Comparison of ENCODE assay signal across 21 mouse cellular contexts in genomic region chr15:101922296-101922695, GRCm38 (mm10). TPM values are rescaled to one million over a fixed set of nuclear protein-coding genes. Genes with fewer than 3 reads are reported as not detected.
ATAC-seq lines count a peak whose summit lies in the region.
"Had no signal": no experiment of that assay in that cellular context is flagged by ENCODE, and none has a peak within 500 bp of the region (broad histone marks: within the 10 kb centered on the region; RNA-seq: fewer than 3 reads in every experiment).

No protein-coding gene starts in this region.

- peak; percentile 19; the same call in 1 of the 2 replicates for ATAC-seq in liver, embryonic 16.5 days (ENCODE audit: low read depth)
- no peak for ATAC-seq in liver, embryonic 12.5 days
- no peak for ATAC-seq in megakaryocyte, adult 5-6 weeks (ENCODE audit: poor library complexity, severe bottlenecking)
- ATAC-seq: forebrain, embryonic 14.5 days; forebrain, embryonic 16.5 days had no signal

- H3K9ac ChIP-seq in liver, embryonic 16.5 days (ENCODE audit: low read depth, low read length): no peak overlapping the region
- H3K9ac ChIP-seq in liver, embryonic 12.5 days: no peak overlapping the region
- H3K9ac ChIP-seq: embryonic facial prominence, embryonic 13.5 days; embryonic facial prominence, embryonic 15.5 days; forebrain, embryonic 12.5 days had no signal

- WGBS in liver, embryonic 16.5 days (ENCODE audit: insufficient replicate concordance): 47% methylated on average over 2 of the region's 2 CpGs
- 63% methylated on average over 2 of the region's 2 CpGs for WGBS in liver, embryonic 12.5 days (ENCODE audit: insufficient replicate concordance)

- no peaks in the 10 kb centered on the region for H3K9me3 ChIP-seq in liver, embryonic 16.5 days (replicated peaks; ENCODE audit: control insufficient read depth, low read length)
- no peaks in the 10 kb centered on the region for H3K9me3 ChIP-seq in liver, embryonic 12.5 days (replicated peaks)
- H3K9me3 ChIP-seq in megakaryocyte, embryonic 14.5 days: no peaks in the 10 kb centered on the region
- H3K9me3 ChIP-seq: embryonic facial prominence, embryonic 13.5 days; embryonic facial prominence, embryonic 15.5 days; forebrain, embryonic 10.5 days; forebrain, embryonic 12.5 days had no signal

- no peak overlapping the region for H3K27ac ChIP-seq in liver, embryonic 16.5 days (ENCODE audit: low read length)
- no peak overlapping the region for H3K27ac ChIP-seq in liver, embryonic 12.5 days
- H3K27ac ChIP-seq: embryonic facial prominence, embryonic 13.5 days; embryonic facial prominence, embryonic 15.5 days; forebrain, embryonic 10.5 days; forebrain, embryonic 12.5 days had no signal

- H3K4me2 ChIP-seq in liver, embryonic 16.5 days (ENCODE audit: low read depth, low read length): no peak overlapping the region
- H3K4me2 ChIP-seq in liver, embryonic 12.5 days: no peak overlapping the region
- H3K4me2 ChIP-seq: embryonic facial prominence, embryonic 13.5 days; embryonic facial prominence, embryonic 15.5 days; forebrain, embryonic 12.5 days had no signal

- no peaks in the 10 kb centered on the region for H3K36me3 ChIP-seq in liver, embryonic 16.5 days (ENCODE audit: control insufficient read depth, insufficient read depth)
- H3K36me3 ChIP-seq in liver, embryonic 12.5 days: no peaks in the 10 kb centered on the region
- H3K36me3 ChIP-seq in megakaryocyte, embryonic 14.5 days (replicated peaks; ENCODE audit: low read length): no peaks in the 10 kb centered on the region
- H3K36me3 ChIP-seq: embryonic facial prominence, embryonic 13.5 days; embryonic facial prominence, embryonic 15.5 days; forebrain, embryonic 10.5 days; forebrain, embryonic 12.5 days had no signal

- H3K4me1 ChIP-seq in liver, embryonic 16.5 days (ENCODE audit: control insufficient read depth, low read depth, low read length): peaks cover 2% of the 10 kb centered on the region; the same call in 1 of the 2 replicates
- H3K4me1 ChIP-seq in liver, embryonic 12.5 days: no peaks in the 10 kb centered on the region
- no peaks in the 10 kb centered on the region for H3K4me1 ChIP-seq in megakaryocyte, embryonic 14.5 days
- H3K4me1 ChIP-seq: embryonic facial prominence, embryonic 15.5 days; forebrain, embryonic 10.5 days; forebrain, embryonic 12.5 days had no signal

- no peak overlapping the region for H3K4me3 ChIP-seq in liver, embryonic 16.5 days (ENCODE audit: low read depth, low read length)
- no peak overlapping the region for H3K4me3 ChIP-seq in liver, embryonic 12.5 days
- H3K4me3 ChIP-seq in megakaryocyte, embryonic 14.5 days (replicated peaks): peak overlapping the region; percentile 52
- H3K4me3 ChIP-seq: embryonic facial prominence, embryonic 13.5 days; embryonic facial prominence, embryonic 15.5 days; erythroblast, embryonic 14.5 days; forebrain, embryonic 10.5 days; forebrain, embryonic 12.5 days had no signal

- H3K27me3 ChIP-seq in liver, embryonic 16.5 days (ENCODE audit: control insufficient read depth, insufficient read depth, low read depth, low read length): no peaks in the 10 kb centered on the region
- 0 out of 2 replicates have a peak, but pooled peaks cover under 1% of the 10 kb centered on the region for H3K27me3 ChIP-seq in liver, embryonic 12.5 days (replicated peaks)
- peaks cover 75% of the 10 kb centered on the region for H3K27me3 ChIP-seq in megakaryocyte, embryonic 14.5 days (replicated peaks)
- H3K27me3 ChIP-seq: embryonic facial prominence, embryonic 15.5 days; forebrain, embryonic 12.5 days had no signal

RNA-seq across cellular contexts. Expression of gene Krt4, which starts 2.2 kb away (rescaled TPM):
- 0.07 and 0.08 TPM in 2 replicates for polyA plus RNA-seq in liver, embryonic 16.5 days (2015; fragmentation: Nextera tagmentation; extraction: Ambion mirVana)
- not detected in 2 replicates for polyA plus RNA-seq in liver, embryonic 12.5 days (2016; fragmentation: Nextera tagmentation; extraction: Ambion mirVana)
- not detected in 2 replicates for polyA plus RNA-seq in megakaryocyte, embryonic 14.5 days (2012; ENCODE audit: insufficient read depth, low replicate concordance)
- not detected in 2 replicates for total RNA-seq in megakaryocyte, adult 5-6 weeks (2015)
- total RNA-seq in megakaryocyte, adult 5-6 weeks (2017): not detected in 2 replicates
- total RNA-seq: adrenal gland, adult 2 months; adrenal gland, postnatal 25 days; adrenal gland, postnatal 4 days; common myeloid progenitor, adult 5-6 weeks; MEL had no signal
- polyA plus RNA-seq: C2C12; embryonic facial prominence, embryonic 11.5 days; erythroblast, embryonic 14.5 days; forebrain, embryonic 10.5 days; forebrain, embryonic 12.5 days; forebrain, embryonic 14.5 days; forebrain, embryonic 16.5 days had no signal

RNA-seq across cellular contexts. Expression of gene Krt79, which starts 17.8 kb away (rescaled TPM):
- not detected in 2 replicates for polyA plus RNA-seq in liver, embryonic 16.5 days (2015; fragmentation: Nextera tagmentation; extraction: Ambion mirVana)
- not detected in 2 replicates for polyA plus RNA-seq in liver, embryonic 12.5 days (2016; fragmentation: Nextera tagmentation; extraction: Ambion mirVana)
- not detected in 2 replicates for polyA plus RNA-seq in megakaryocyte, embryonic 14.5 days (2012; ENCODE audit: insufficient read depth, low replicate concordance)
- total RNA-seq in megakaryocyte, adult 5-6 weeks (2015): not detected in 2 replicates
- not detected in 2 replicates for total RNA-seq in megakaryocyte, adult 5-6 weeks (2017)
- total RNA-seq: common myeloid progenitor, adult 5-6 weeks; MEL had no signal
- polyA plus RNA-seq: embryonic facial prominence, embryonic 11.5 days; erythroblast, embryonic 14.5 days had no signal

RNA-seq across cellular contexts. Expression of gene Krt76, which starts 29.6 kb away (rescaled TPM):
- not detected in 2 replicates for polyA plus RNA-seq in liver, embryonic 16.5 days (2015; fragmentation: Nextera tagmentation; extraction: Ambion mirVana)
- polyA plus RNA-seq in liver, embryonic 12.5 days (2016; fragmentation: Nextera tagmentation; extraction: Ambion mirVana): not detected in 2 replicates
- not detected in 2 replicates for polyA plus RNA-seq in megakaryocyte, embryonic 14.5 days (2012; ENCODE audit: insufficient read depth, low replicate concordance)
- total RNA-seq in megakaryocyte, adult 5-6 weeks (2015): not detected in 2 replicates
- total RNA-seq in megakaryocyte, adult 5-6 weeks (2017): not detected in 2 replicates
- total RNA-seq: adrenal gland, adult 2 months; adrenal gland, postnatal 10 days; adrenal gland, postnatal 25 days; adrenal gland, postnatal 4 days; common myeloid progenitor, adult 5-6 weeks; MEL had no signal
- polyA plus RNA-seq: adrenal gland, adult 2 months; brain, embryonic 14.5 days; C2C12; embryonic facial prominence, embryonic 11.5 days; erythroblast, embryonic 14.5 days; forebrain, embryonic 10.5 days; forebrain, embryonic 12.5 days; forebrain, embryonic 14.5 days; forebrain, embryonic 16.5 days had no signal

RNA-seq across cellular contexts. Expression of gene Krt78, which starts 31.8 kb away (rescaled TPM):
- polyA plus RNA-seq in liver, embryonic 16.5 days (2015; fragmentation: Nextera tagmentation; extraction: Ambion mirVana): not detected in 2 replicates
- polyA plus RNA-seq in liver, embryonic 12.5 days (2016; fragmentation: Nextera tagmentation; extraction: Ambion mirVana): not detected in 2 replicates
- polyA plus RNA-seq in megakaryocyte, embryonic 14.5 days (2012; ENCODE audit: insufficient read depth, low replicate concordance): not detected in 2 replicates
- total RNA-seq in megakaryocyte, adult 5-6 weeks (2015): not detected in 2 replicates
- not detected in 2 replicates for total RNA-seq in megakaryocyte, adult 5-6 weeks (2017)
- total RNA-seq: adrenal gland, adult 2 months; adrenal gland, postnatal 25 days; adrenal gland, postnatal 4 days; common myeloid progenitor, adult 5-6 weeks had no signal
- polyA plus RNA-seq: adrenal gland, adult 2 months; C2C12; forebrain, embryonic 10.5 days; forebrain, embryonic 12.5 days; forebrain, embryonic 14.5 days; forebrain, embryonic 16.5 days had no signal

RNA-seq across cellular contexts. Expression of gene Krt77, which starts 52.8 kb away (rescaled TPM):
- polyA plus RNA-seq in liver, embryonic 16.5 days (2015; fragmentation: Nextera tagmentation; extraction: Ambion mirVana): not detected in 2 replicates
- polyA plus RNA-seq in liver, embryonic 12.5 days (2016; fragmentation: Nextera tagmentation; extraction: Ambion mirVana): not detected in 2 replicates
- not detected in 2 replicates for polyA plus RNA-seq in megakaryocyte, embryonic 14.5 days (2012; ENCODE audit: insufficient read depth, low replicate concordance)
- total RNA-seq in megakaryocyte, adult 5-6 weeks (2015): not detected in 2 replicates
- total RNA-seq in megakaryocyte, adult 5-6 weeks (2017): 0.11 TPM in 1 of 2 replicates, not detected in the other
- total RNA-seq: adrenal gland, adult 2 months; adrenal gland, postnatal 10 days; adrenal gland, postnatal 25 days; adrenal gland, postnatal 4 days; common myeloid progenitor, adult 5-6 weeks; ES-E14; MEL had no signal
- polyA plus RNA-seq: adrenal gland, adult 2 months; C2C12; embryonic facial prominence, embryonic 11.5 days; erythroblast, embryonic 14.5 days; forebrain, embryonic 10.5 days; forebrain, embryonic 12.5 days had no signal
